Mouse (Mus musculus): ENCODE results near the gene Snrpf.

DNA sequence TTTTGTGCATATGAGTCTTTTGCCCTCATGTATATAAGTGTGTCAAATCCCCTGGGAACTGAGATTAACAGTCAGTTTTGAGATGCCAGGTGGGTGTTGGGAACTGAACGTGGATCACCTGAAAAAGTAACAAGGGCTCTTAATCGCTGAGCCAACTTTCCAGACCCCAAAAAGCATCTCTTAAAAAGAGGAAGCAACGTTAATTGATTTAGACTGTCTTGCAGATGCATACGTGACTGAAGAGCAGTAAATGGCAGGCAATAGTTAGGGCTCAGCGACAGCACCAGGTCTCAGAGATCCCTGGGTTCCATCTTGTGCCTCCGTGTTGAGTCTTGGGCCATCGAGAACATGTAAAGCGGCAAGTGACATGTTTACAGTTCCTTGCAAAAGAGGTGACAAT lies 36.9 kb downstream of the Snrpf start:
- no peak for TF ChIP-seq POLR2A (IDR thresholded peaks at IDR 0.05; ENCODE audit: low read depth, low read length)
- TF ChIP-seq CTCF (IDR thresholded peaks at IDR 0.05; ENCODE audit: borderline replicate concordance, insufficient read depth, low read length): no peak

Measured in embryonic fibroblast, embryonic 13.5 days (primary cell).